Mouse (Mus musculus): ENCODE measurements at regions not wholly inside any gene's neighbourhood (a gene's known extent, or its start where the extent isn't known, plus 50 kb on each side); places are given as distances from the start of the nearest gene placed in this dataset.

GRCm38 (mm10) chr10:117563429-117564117 is 65.7 kb upstream of the Cpm start:
- TF ChIP-seq CTCF (IDR thresholded peaks at IDR 0.05; ENCODE audit: low read depth) (no peak), EP300 (IDR thresholded peaks at IDR 0.05; ENCODE audit: low read depth) (no peak)
